Mouse (Mus musculus) fibroblast of lung, adult 2 months (primary cell): ENCODE results near the gene Nwd2.

Experiments used
- DNase-seq: peaks from one replicate; pipeline ENCODE4 v3.0.0-alpha.2; 2011; ENCODE audit warnings: low read depth

Nwd2 gene

GRCm38 (mm10) chr5:63828380-63829185, 179.7 kb downstream of the Nwd2 start:
- no peak for DNase-seq

- DNase-seq, result no peak
These were observed 182.2 kb downstream of the Nwd2 start for GRCm38 (mm10) chr5:63831054-63831453.

- DNase-seq, result no peak
These were observed 185.1 kb downstream of the Nwd2 start for GRCm38 (mm10) chr5:63833955-63834354.

GRCm38 (mm10) chr5:63834435-63834834, 185.5 kb downstream of the Nwd2 start:
- no peak for DNase-seq

GRCm38 (mm10) chr5:63837115-63837514, 188.2 kb downstream of the Nwd2 start:
- no peak for DNase-seq

GRCm38 (mm10) chr5:63837851-63838250, 188.9 kb downstream of the Nwd2 start:
- DNase-seq, result no peak

GRCm38 (mm10) chr5:63839801-63840416, 191.0 kb downstream of the Nwd2 start:
- DNase-seq, result no peak

- no peak for DNase-seq
These were observed 198.2 kb downstream of the Nwd2 start for GRCm38 (mm10) chr5:63847080-63847479.

- no peak for DNase-seq
These were observed 198.8 kb downstream of the Nwd2 start for GRCm38 (mm10) chr5:63847541-63848226.

GRCm38 (mm10) chr5:63858901-63859300, 210.0 kb downstream of the Nwd2 start:
- DNase-seq, result no peak
